Mouse (Mus musculus) thymus, adult 2 months (tissue): ENCODE results near the gene Ccdc188.

Experiments
- CTCF ChIP-seq: fragments of 200-500 bp; IDR thresholded peaks from 2 replicates; pipeline ENCODE4 v1.5.1; 2012; ENCODE audit warnings: mild to moderate bottlenecking, control low read depth, low read length, moderate library complexity, borderline replicate concordance; ENCODE audit not compliant: control insufficient read depth, poor library complexity, insufficient read depth; ENCODE audit errors: extremely low read depth
- POLR2A ChIP-seq: fragments of 200-500 bp; IDR thresholded peaks from 2 replicates; pipeline ENCODE4 v1.6.1; 2012; ENCODE audit warnings: mild to moderate bottlenecking, low read length, control low read depth, moderate library complexity; ENCODE audit not compliant: control insufficient read depth, poor library complexity, insufficient read depth; ENCODE audit errors: extremely low read depth

DNA sequence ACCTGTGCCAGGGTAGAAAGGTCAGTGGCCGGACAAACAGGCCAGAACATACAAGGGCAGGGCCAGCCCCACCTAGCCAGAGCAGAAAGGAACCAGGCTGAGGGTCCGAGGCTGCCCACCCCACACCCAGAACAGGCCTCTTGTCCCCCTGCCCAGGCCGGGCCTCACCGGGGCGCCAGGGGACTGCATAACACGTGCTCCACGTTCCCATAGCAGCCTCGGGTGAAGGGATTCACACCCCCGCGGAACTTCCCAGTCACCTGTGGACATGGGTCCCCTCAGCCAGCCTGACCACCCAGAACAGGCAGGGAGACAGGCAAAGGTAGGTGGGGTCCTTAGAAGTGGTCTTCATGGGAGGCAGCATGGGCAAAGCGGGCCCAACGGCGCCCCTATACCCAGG lies 9.5 kb downstream of the Ccdc188 start:
- TF ChIP-seq POLR2A (no peak), CTCF (no peak)
